Mouse (Mus musculus) spleen, adult 2 months (tissue): ENCODE measurements around the gene Itsn1.

Experiments used
- CTCF ChIP-seq: fragments of 200-500 bp; IDR thresholded peaks from 2 replicates; pipeline ENCODE4 v1.5.1; 2011; ENCODE audit warnings: mild to moderate bottlenecking, inconsistent platforms; ENCODE audit not compliant: insufficient read depth, insufficient read length, insufficient replicate concordance; ENCODE audit errors: extremely low read depth
- POLR2A ChIP-seq: fragments of 200-500 bp; IDR thresholded peaks from 2 replicates; pipeline ENCODE4 v1.6.1; 2011; ENCODE audit warnings: low read depth, low read length, inconsistent platforms

DNA sequence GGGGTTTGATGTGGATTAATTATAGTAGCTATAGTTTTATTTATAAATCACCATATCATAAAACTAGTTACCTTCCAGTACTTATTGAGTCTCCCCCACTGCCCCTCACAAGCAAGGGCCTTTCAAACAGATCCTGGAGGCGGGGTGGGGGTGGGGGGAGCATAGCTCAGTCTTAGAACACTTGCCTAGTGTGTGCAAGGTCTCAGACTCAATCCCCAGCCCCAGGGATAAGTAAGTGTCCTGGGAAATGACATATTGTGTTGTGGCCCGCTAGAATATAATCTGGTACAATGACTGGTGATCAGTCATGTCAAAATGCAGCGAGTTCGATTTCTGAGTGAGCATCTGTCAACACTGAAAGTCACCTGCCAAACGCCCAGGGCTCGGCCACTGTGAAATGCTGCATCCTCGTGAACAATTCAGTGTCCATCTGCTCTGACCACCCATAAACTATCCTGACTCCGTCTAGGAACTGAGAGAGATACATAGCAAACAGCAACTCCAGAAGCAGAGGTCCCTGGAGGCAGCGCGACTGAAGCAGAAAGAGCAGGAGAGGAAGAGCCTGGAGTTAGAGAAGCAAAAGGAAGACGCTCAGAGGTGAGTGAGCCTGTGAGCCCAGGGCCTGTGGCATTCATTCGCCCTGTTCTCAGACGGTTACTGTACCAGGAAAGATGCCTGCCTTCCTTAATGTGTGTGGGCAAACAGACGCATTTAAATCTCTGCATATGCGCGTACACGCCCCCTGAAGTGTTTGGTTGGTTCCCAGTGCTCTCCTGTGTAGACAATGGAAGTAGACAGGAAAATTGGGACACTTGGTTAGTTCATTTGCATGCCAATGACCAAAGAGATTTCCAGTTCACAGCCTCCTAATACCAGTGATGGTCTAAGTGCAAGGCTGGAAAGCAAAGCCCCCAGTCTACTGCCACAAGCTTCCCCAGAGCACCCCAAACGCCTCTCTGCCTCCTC, 107.8 kb downstream of the Itsn1 start:
- TF ChIP-seq CTCF (no peak), POLR2A (no peak)
